17 mouse cellular contexts compared by ENCODE assay signal in genomic region chr1:135972576-135972975, GRCm38 (mm10). TPM values are rescaled to one million over a fixed set of nuclear protein-coding genes. Genes with fewer than 3 reads are reported as not detected.
DNase-seq lines count a peak whose midpoint lies in the region.
"Had no signal": no experiment of that assay in that cellular context is flagged by ENCODE, and none has a peak within 500 bp of the region (broad histone marks: within the 10 kb centered on the region; RNA-seq: fewer than 3 reads in every experiment).

No protein-coding gene starts in this region.

- DNase-seq in adrenal gland, adult 2 months = peak; percentile 59
- DNase-seq in adrenal gland, adult 18-20 months (ENCODE audit: low spot score in 2 of 2) = no peak
- peak; percentile 20 for DNase-seq in adrenal gland, postnatal 14 days
- no peak for DNase-seq in adrenal gland, postnatal 4 days (ENCODE audit: low spot score in 2 of 2)
- peak; percentile 20 to 24 for DNase-seq in adrenal gland, postnatal 36 days
- no peak for DNase-seq in neural tube, embryonic 10.5 days (ENCODE audit: extremely low spot score, low spot score)
- DNase-seq: cerebellum, adult 11-12 months; cerebellum, adult 2 months; cerebellum, adult 9-10 months; cerebellum, postnatal 10 days; cerebellum, postnatal 25 days; forebrain, postnatal 0 days had no signal

RNA-seq across cellular contexts. Expression of gene Igfn1, which starts 33.6 kb away (rescaled TPM):
- total RNA-seq in adrenal gland, adult 2 months (2021) = under 1 TPM in 1 of 2 experiments, not detected in 1; 0.17 TPM
- 0.16 and 0.17 TPM in 2 replicates for polyA plus RNA-seq in adrenal gland, adult 2 months (2012; rRNA removed)
- under 1 TPM in 1 of 2 experiments, not detected in 1; 0.10 TPM for total RNA-seq in adrenal gland, adult 18-20 months (2021)
- total RNA-seq in adrenal gland, postnatal 14 days (2021) = 0.08 TPM in 1 of 2 replicates, not detected in the other
- total RNA-seq in adrenal gland, postnatal 4 days (2021) = 1 to 10 TPM in 1 of 2 experiments, under 1 TPM in 1; 0.28 to 2.4 TPM
- under 1 TPM in 1 of 2 experiments, not detected in 1; 0.07 TPM for total RNA-seq in adrenal gland, postnatal 36 days (2021)
- total RNA-seq: forebrain, postnatal 0 days had no signal
- polyA plus RNA-seq: embryonic facial prominence, embryonic 14.5 days; forebrain, embryonic 11.5 days; forebrain, embryonic 13.5 days; forebrain, embryonic 15.5 days; forebrain, postnatal 0 days had no signal

RNA-seq across cellular contexts. Expression of gene Tmem9, which starts 35.4 kb away (rescaled TPM):
- total RNA-seq in adrenal gland, adult 2 months (2021) = 10 to 100 TPM; 39.5 to 46.4 TPM
- polyA plus RNA-seq in adrenal gland, adult 2 months (2012; rRNA removed) = 102 and 112 TPM in 2 replicates
- total RNA-seq in adrenal gland, adult 18-20 months (2021) = 10 to 100 TPM; 29.8 to 32.0 TPM
- 33.9 and 35.7 TPM in 2 replicates for total RNA-seq in adrenal gland, postnatal 14 days (2021)
- total RNA-seq in adrenal gland, postnatal 4 days (2021) = 10 to 100 TPM; 68.3 to 69.2 TPM
- total RNA-seq in adrenal gland, postnatal 36 days (2021) = 10 to 100 TPM; 32.4 to 43.1 TPM

RNA-seq across cellular contexts. Expression of gene Pkp1, which starts 53.6 kb away (rescaled TPM):
- total RNA-seq in adrenal gland, adult 2 months (2021) = not detected
- 0.03 TPM in 1 of 2 replicates, not detected in the other for polyA plus RNA-seq in adrenal gland, adult 2 months (2012; rRNA removed)
- total RNA-seq in adrenal gland, adult 18-20 months (2021) = not detected
- total RNA-seq in adrenal gland, postnatal 14 days (2021) = not detected in 2 replicates
- total RNA-seq in adrenal gland, postnatal 4 days (2021) = not detected
- not detected for total RNA-seq in adrenal gland, postnatal 36 days (2021)
- total RNA-seq: MEL had no signal
- polyA plus RNA-seq: forebrain, embryonic 13.5 days; forebrain, embryonic 15.5 days had no signal

Comparison
In these comparisons a context has a peak if more than half of its experiments do, and no peak if none do; other contexts are left out.
1. DNase-seq: peak in adrenal gland, adult 2 months (single experiment), adrenal gland, postnatal 14 days (single experiment) and adrenal gland, postnatal 36 days (2 of 2); none in adrenal gland, adult 18-20 months (0 of 2), adrenal gland, postnatal 4 days (0 of 2) and neural tube, embryonic 10.5 days (single experiment).